Mouse (Mus musculus): ENCODE results near the gene Ifna2.

Gene Ifna2

GRCm38 (mm10) chr4:88681353-88681752, 2.4 kb downstream of the Ifna2 start:
- in situ Hi-C loops (cut with MboI; ENCODE audit: unreplicated experiment in 2 of 2), result loop anchor here (25.0 kb wide), 1 partner anchor 131 kb away; the partner anchor contains the start of genes Gm13287 (in 2 of the 2), Gm13288 (in 2 of the 2), Ifna11 (in 2 of the 2) and Ifna7 (in 2 of the 2)

- in situ Hi-C loops (cut with MboI; ENCODE audit: unreplicated experiment in 2 of 2), result loop anchor here (25.0 kb wide), 1 partner anchor 132 kb away; the partner anchor contains the start of genes Gm13287 (in 2 of the 2), Gm13288 (in 2 of the 2), Ifna11 (in 2 of the 2) and Ifna7 (in 2 of the 2)
Measured at GRCm38 (mm10) chr4:88680362-88680761, 3.4 kb downstream of the Ifna2 start.

GRCm38 (mm10) chr4:88676824-88677223, 6.9 kb downstream of the Ifna2 start, which contains the start of gene Ifna16:
TSS of gene Ifna16 (minus strand) at chr4:88676924.
- in situ Hi-C loops (cut with MboI; ENCODE audit: unreplicated experiment in 2 of 2), result loop anchor here (25.0 kb wide), 1 partner anchor 135 kb away; the partner anchor contains the start of genes Gm13287 (in 2 of the 2), Gm13288 (in 2 of the 2), Ifna11 (in 2 of the 2) and Ifna7 (in 2 of the 2)

- in situ Hi-C loops (cut with MboI; ENCODE audit: unreplicated experiment in 2 of 2), result no loop called here
Measured at GRCm38 (mm10) chr4:88655461-88655860, 28.3 kb downstream of the Ifna2 start.

- in situ Hi-C loops (cut with MboI; ENCODE audit: unreplicated experiment in 2 of 2), result no loop called here
Measured at GRCm38 (mm10) chr4:88653644-88654043, 30.1 kb downstream of the Ifna2 start.

GRCm38 (mm10) chr4:88644359-88644758, 39.4 kb downstream of the Ifna2 start, which contains the start of gene Ifna13:
TSS of gene Ifna13 (minus strand) at chr4:88644459.
- in situ Hi-C loops (cut with MboI; ENCODE audit: unreplicated experiment in 2 of 2), result loop anchor here (5.0 to 10.0 kb wide), 2 partner anchors 92 to 1280 kb away; no protein-coding TSS in a partner anchor

- in situ Hi-C loops (cut with MboI; ENCODE audit: unreplicated experiment in 2 of 2), result loop anchor here (5.0 to 10.0 kb wide), 2 partner anchors 90 to 1278 kb away; no protein-coding TSS in a partner anchor
Measured at GRCm38 (mm10) chr4:88642526-88642925, 41.2 kb downstream of the Ifna2 start.

GRCm38 (mm10) chr4:88641077-88641831, 42.5 kb downstream of the Ifna2 start:
- in situ Hi-C loops (cut with MboI; ENCODE audit: unreplicated experiment in 2 of 2), result loop anchor here (5.0 to 10.0 kb wide), 2 partner anchors 89 to 1276 kb away; no protein-coding TSS in a partner anchor

- in situ Hi-C loops (cut with MboI; ENCODE audit: unreplicated experiment in 2 of 2), result loop anchor here (5.0 to 10.0 kb wide), 2 partner anchors 88 to 1276 kb away; no protein-coding TSS in a partner anchor
Measured at GRCm38 (mm10) chr4:88640704-88641076, 43.0 kb downstream of the Ifna2 start.

GRCm38 (mm10) chr4:88634311-88634710, 49.4 kb downstream of the Ifna2 start, which contains the start of gene C87499:
TSS of gene C87499 (minus strand) at chr4:88634411.
- in situ Hi-C loops (cut with MboI; ENCODE audit: unreplicated experiment in 2 of 2), result no loop called here

All from v-Abl transformed pro-B cells (cell line).